Mouse (Mus musculus) mature B cell (primary cell): ENCODE results near the gene Arhgap15.

Experiments
- in situ Hi-C: fragments of 300-500 bp; cut with MboI; formaldehyde crosslinking; loops from 2 replicates; pipeline ENCODE4 v1.14.3; 2019

The Arhgap15 gene

DNA sequence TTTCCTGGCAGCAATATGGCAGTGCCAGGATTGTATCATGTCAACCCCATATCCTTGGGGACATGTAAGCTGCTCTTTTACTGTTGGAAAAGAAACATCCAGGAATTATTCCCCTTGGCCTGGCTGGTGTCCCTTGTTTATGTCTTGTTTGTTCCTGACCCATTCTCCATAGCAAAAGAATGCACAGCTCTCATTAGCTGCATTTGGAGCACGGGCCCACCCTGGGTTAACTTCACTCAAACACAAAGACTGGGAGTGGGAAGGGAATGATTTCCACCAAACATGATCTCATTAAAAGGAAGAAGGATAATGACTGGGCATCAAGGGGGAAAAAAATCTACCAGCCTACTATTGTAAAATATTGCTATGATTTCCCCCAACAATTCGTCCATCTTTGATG is 600.5 kb downstream of the Arhgap15 start:
- in situ Hi-C loops = no loop called here

- in situ Hi-C loops = no loop called here
These were observed 604.3 kb downstream of the Arhgap15 start for GRCm38 (mm10) chr2:44352885-44353284.

GRCm38 (mm10) chr2:44353594-44353993 is 605.0 kb downstream of the Arhgap15 start:
- in situ Hi-C loops = no loop called here

DNA sequence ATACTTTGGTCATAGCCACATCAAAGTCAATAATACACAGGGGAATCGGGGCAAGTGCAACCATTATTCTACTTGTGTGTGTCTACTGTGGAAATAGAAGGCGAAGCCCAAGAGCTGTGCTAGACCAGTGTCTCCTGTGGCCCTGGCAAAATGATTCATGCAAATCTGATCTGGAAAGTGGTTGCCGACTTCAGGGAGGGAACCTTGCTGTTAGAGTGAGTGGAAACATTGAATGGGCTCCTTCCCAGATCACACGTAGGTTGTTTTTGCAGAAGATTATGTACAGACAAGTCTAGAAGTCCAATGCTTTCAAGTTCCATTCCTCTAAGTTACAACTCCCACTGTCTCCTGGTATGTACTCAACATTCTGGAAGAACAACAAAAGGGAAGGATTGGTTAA is 606.2 kb downstream of the Arhgap15 start:
- in situ Hi-C loops = no loop called here

DNA sequence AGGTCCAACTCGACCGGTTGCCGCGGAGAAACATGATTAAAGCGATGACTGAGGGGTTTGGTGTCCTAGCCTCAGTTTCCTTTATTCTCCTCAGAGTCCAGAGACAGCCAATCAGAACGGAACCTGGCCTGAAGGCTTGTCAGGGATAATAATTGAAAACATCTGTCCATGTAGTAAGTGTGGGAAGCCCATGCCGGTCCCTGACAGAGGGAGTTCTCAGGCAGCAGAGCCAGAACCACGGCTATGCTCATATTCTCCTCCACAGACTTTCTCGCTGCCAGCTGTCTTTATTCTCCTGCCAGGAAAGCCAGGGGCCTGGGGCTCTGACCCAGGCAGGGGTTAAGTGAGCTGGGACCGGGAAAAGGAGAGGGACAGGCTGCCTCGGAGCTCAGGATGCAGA is 606.7 kb downstream of the Arhgap15 start:
- in situ Hi-C loops = no loop called here

GRCm38 (mm10) chr2:44356248-44356886 is 607.7 kb downstream of the Arhgap15 start:
- in situ Hi-C loops = no loop called here

GRCm38 (mm10) chr2:44356887-44357251 is 608.2 kb downstream of the Arhgap15 start:
- in situ Hi-C loops = no loop called here

GRCm38 (mm10) chr2:44380225-44380624 is 631.6 kb downstream of the Arhgap15 start:
- in situ Hi-C loops = no loop called here

DNA sequence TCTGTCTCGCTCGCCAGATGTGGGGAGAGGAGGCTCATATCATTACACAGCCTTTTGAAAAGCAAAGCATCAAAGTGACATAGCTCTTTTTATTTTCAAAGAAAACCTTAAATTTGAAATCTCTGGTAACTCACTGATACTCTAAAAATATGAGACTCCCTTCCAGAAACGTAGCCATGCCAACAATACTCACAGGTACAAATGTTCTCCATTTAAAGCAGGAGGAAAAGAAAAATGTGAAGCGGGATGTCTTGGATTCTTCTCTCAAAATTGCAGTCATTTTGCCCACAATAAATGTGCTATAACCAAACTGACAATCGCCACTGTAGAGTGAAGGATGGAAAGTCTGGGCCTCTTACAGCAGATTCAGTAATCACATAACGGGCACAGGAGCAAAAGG is 635.9 kb downstream of the Arhgap15 start:
- in situ Hi-C loops = no loop called here

- in situ Hi-C loops = no loop called here
These were observed 640.9 kb downstream of the Arhgap15 start for GRCm38 (mm10) chr2:44389556-44389955.

DNA sequence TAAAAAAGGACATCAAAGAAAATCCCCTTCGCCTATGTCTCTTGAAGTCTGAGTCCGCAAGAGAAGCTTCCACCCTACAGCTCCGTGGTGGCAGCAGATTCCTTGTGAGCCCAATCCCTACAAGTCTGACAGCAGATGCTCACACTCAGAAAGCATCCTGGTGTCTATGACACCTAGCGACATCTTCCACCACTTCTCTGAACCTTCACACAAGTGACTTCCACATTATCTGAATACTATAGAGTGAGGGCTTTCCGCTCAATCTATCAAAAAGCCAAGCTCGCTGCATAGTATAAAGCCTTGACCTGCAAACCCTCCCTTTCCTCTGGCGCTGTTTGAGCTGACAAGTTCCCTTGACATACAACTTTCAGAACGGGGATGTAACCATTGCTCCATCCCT is 645.2 kb downstream of the Arhgap15 start:
- in situ Hi-C loops = no loop called here

DNA sequence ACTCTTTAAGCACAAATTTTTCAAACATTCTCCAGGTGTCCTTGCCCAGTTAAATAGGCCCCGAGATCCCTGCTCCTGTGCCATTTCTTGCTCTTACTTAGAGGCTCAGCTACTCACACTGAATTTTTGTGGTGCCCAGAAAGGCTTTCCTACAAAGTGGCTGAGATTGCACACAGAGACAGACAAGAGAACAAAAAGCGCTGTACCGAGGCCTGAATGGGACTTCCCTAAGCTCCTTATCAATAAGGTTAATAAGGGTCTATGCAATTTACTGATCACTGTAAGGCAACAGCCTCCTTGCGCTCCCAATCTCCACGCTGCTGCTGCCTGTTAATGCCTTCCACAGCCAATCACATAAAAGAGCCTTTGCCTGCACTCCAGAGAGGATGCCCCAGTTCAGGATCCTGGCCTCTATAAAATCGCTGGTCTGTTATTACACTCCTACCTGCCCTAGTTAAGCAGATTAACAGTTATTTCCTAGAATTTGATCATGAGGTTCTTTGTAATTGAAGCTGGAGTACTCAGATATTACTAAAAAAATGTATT is 646.4 kb downstream of the Arhgap15 start:
- in situ Hi-C loops = no loop called here

- in situ Hi-C loops = no loop called here
These were observed 647.0 kb downstream of the Arhgap15 start for GRCm38 (mm10) chr2:44395577-44395976.

GRCm38 (mm10) chr2:44397209-44397608 is 648.6 kb downstream of the Arhgap15 start:
- in situ Hi-C loops = no loop called here

DNA sequence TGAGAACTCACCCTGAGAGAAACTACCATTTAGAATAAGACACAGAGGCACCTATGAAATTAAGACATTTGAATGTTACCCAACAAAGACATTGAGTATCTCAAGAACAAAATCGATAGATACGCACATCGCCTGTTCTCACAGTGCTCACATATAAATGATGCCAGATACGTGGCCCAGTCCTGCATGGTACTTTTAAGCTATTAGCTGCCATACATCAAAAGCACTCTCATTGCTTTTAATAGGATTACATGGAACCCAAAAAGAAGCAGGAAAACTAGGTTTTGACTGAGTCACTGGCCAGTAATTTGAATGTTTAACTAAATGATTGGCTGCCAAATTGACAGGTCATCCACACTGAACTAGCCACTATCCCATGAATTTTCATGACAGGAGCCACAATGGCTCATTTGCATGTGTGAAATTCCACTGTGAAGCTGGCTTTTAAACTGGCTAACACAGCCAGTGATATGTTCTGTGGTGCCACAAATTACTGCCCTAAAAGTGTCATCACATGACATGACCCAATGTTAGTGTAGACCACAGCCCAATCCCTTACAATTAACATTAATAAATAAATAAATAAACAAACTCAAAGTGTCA is 649.2 kb downstream of the Arhgap15 start:
- in situ Hi-C loops = no loop called here

GRCm38 (mm10) chr2:44399191-44399926 is 650.7 kb downstream of the Arhgap15 start:
- in situ Hi-C loops = no loop called here

- in situ Hi-C loops = no loop called here
These were observed 653.2 kb downstream of the Arhgap15 start for GRCm38 (mm10) chr2:44401704-44402422.

DNA sequence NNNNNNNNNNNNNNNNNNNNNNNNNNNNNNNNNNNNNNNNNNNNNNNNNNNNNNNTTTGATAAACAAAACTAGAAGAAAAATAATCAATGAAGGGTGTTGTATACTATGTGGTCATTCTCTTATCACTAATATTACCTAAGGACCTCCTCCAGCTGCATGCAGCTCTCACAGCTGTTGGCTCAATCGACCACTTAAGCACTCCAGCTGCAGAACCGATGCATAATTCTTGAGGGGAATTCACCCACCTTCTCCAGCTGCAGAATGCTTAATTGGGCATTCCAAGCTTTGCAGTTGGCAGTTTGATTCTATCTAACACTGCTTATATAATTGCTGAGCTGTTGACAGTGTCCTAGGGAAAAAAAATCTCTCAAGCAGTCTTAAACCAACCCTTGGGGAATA is 663.0 kb downstream of the Arhgap15 start:
- in situ Hi-C loops = no loop called here

DNA sequence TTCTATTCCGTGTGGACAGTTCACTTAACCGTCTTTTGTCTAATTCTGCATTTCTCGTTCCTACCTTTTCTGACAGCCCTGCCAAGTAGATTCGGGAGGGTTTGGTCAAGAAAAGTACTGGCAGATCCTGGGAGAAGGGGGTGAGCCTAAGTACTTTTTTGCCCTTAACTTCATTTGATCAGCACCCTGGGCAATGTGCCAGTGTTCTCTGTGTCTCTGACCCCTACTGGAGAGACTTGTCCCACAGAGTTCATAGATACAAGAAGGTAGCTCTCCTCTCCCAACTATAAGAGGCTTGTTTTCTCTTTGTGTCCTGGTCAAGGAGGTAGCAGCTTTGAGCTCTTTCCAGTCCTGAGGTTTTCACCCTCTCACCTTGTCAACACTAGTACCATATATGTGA is 667.7 kb downstream of the Arhgap15 start:
- in situ Hi-C loops = no loop called here

- in situ Hi-C loops = no loop called here
These were observed 671.1 kb downstream of the Arhgap15 start for GRCm38 (mm10) chr2:44419547-44420225.

DNA sequence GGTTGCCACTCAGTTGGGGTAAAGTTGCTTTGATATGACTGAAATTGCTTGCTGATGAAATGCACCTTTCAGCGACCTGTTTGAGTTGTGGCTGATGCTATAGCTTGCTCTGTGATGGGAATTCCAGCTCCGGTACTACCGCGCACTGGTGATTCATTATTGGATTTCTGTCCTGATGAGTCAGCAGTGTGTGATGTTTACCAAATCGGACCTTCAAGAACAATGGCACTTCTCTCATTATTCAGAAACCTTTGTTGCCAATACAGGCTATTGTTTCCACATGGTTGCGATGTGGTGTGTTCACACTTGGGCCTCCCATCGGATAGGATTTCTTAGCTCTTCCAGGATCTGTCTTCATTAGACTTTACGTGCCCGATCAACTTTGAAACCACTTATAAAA is 681.9 kb downstream of the Arhgap15 start:
- in situ Hi-C loops = no loop called here

DNA sequence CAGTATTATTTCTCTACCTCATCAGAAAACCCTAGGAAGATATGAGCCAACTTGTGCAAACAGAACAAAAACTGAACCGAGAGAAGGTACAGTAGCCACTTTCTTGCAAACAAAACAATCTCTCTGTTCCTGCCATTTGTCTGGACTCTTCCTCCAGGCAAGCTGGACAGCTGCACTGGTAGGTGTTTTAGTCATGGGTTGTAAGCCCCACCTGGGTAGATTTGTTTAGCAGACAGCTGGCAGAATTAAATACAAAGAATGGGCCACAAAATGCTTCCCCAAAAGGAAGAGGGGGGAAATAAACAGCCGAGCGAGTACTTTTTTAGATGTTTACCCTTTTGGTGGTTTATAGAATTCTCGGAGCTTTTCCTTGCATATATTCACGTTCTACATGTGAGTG is 688.0 kb downstream of the Arhgap15 start:
- in situ Hi-C loops = no loop called here
